Mouse (Mus musculus) small intestine, adult 2 months (tissue): Measurements from ENCODE around the gene Xrcc1.

Experiments
- CTCF ChIP-seq: fragments of 200-500 bp; IDR thresholded peaks from 2 replicates; pipeline ENCODE4 v1.5.1; 2012; ENCODE audit warnings: low read depth, mild to moderate bottlenecking, control low read depth, inconsistent platforms, low read length, moderate library complexity, mixed read lengths; ENCODE audit not compliant: insufficient replicate concordance, insufficient read length; ENCODE audit errors: extremely low read depth
- POLR2A ChIP-seq: fragments of 200-500 bp; IDR thresholded peaks from 2 replicates; pipeline ENCODE4 v1.6.1; 2012; ENCODE audit warnings: low read depth, mild to moderate bottlenecking, control low read depth, inconsistent platforms, low read length, moderate library complexity

- TF ChIP-seq POLR2A: no peak; the same call in 1 of the 2 replicates
- peak; percentile 70 for TF ChIP-seq CTCF
Observed at GRCm38 (mm10) chr7:24531211-24531971, 14.7 kb upstream of the Xrcc1 start.
